Mouse (Mus musculus): ENCODE results near the gene Iqgap3. TPM values are rescaled to one million over a fixed set of nuclear protein-coding genes. Genes with fewer than 3 reads are reported as not detected.

The Iqgap3 gene
- polyA plus RNA-seq, 1 experiment from 2014 or later = 3.7 TPM

GRCm38 (mm10) chr3:88146376-88147112, 64.8 kb downstream of the Iqgap3 start:
- H3K36me3 ChIP-seq (ENCODE audit: inconsistent target) = no peaks in the 10 kb centered on the region
- no peak overlapping the region for H3K27ac ChIP-seq
- no peak overlapping the region for H3K4me3 ChIP-seq (ENCODE audit: inconsistent target)
- H3K79me2 ChIP-seq (ENCODE audit: inconsistent target) = peaks cover 88% of the 10 kb centered on the region
- WGBS (ENCODE audit: missing documents) = 18% methylated on average over 5 of the region's 5 CpGs

GRCm38 (mm10) chr3:88147444-88147843, 65.7 kb downstream of the Iqgap3 start:
- Histone ChIP-seq H3K79me2 (ENCODE audit: inconsistent target) (peaks cover 97% of the 10 kb centered on the region), H3K27ac (no peak overlapping the region), H3K36me3 (ENCODE audit: inconsistent target) (no peaks in the 10 kb centered on the region), H3K4me3 (ENCODE audit: inconsistent target) (no peak overlapping the region)
- 88% methylated on average over 2 of the region's 2 CpGs for WGBS (ENCODE audit: missing documents)

DNA sequence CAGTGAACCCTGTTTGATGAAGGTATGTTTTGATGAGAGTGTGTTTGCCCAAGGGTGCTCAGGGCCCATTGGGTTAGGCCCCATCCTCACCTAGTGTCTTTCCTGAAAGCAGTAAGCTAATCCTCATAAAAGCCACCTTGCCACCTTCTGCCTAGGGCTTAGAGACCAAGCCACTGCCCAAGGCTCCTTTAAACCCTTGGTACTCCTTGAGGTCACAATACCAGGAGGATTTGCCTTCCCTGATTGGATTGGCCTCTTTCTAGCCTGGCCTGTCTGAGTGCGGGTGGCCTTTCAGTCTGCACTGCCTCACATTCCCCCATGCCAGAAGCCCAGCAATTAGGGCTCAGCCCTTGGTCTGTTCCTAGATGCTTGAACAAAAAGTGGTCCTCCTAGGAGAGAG, 66.1 kb downstream of the Iqgap3 start:
- Histone ChIP-seq H3K4me3 (ENCODE audit: inconsistent target) (no peak overlapping the region), H3K27ac (no peak overlapping the region), H3K36me3 (ENCODE audit: inconsistent target) (no peaks in the 10 kb centered on the region), H3K79me2 (ENCODE audit: inconsistent target) (peaks cover 100% of the 10 kb centered on the region)
- WGBS (ENCODE audit: missing documents) = 43% methylated on average over 1 of the region's 1 CpGs

- H3K4me3 ChIP-seq (ENCODE audit: inconsistent target) = no peak overlapping the region
- whole genome bisulfite sequencing (ENCODE audit: missing documents) = 31% methylated on average over 3 of the region's 5 CpGs
- H3K36me3 ChIP-seq (ENCODE audit: inconsistent target) = no peaks in the 10 kb centered on the region
- H3K79me2 ChIP-seq (ENCODE audit: inconsistent target) = peaks cover 100% of the 10 kb centered on the region
- peak overlapping the region; percentile 47; the same call in 1 of the 2 replicates for H3K27ac ChIP-seq
Observed at GRCm38 (mm10) chr3:88148354-88148753, 66.6 kb downstream of the Iqgap3 start.

DNA sequence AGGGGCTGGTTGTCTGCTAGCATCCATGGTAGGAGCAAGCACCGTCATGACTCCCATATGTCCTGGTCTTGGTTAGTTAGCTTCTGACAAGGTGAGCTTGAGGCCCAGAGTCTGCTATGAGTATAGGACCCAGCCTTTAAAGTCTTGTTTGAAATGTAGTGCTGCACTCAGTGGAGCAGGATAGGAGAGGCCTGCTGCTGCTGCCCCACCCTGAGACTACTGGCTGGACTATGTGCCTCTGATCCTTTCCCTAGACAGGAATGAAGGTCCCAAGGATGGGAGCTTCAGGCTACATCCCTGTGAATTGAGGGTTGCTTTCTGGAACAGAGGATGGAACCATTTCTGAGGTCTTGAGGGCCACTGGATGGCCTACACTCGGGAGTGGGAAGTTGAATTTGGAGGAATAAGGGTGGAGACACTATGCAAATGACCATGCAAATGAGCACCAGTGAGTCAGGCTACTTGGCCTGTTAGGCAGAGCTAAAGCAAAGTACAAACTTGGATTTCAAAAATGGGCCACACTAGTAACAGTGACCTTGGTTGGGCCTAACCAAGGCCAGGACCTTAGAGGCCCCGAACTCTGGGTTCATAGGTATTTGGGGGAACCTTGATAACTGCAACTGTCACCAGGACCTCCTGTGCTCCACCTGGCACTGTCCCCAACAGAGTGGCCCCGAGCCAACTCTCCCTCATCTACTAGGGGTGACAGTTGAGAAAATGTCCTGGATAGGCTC, 67.2 kb downstream of the Iqgap3 start:
- H3K4me3 ChIP-seq (ENCODE audit: inconsistent target) = no peak overlapping the region

GRCm38 (mm10) chr3:88149510-88149974, 67.8 kb downstream of the Iqgap3 start:
- no peak overlapping the region for H3K4me3 ChIP-seq (ENCODE audit: inconsistent target)
- peaks cover 100% of the 10 kb centered on the region for H3K79me2 ChIP-seq (ENCODE audit: inconsistent target)
- no peaks in the 10 kb centered on the region for H3K36me3 ChIP-seq (ENCODE audit: inconsistent target)
- 25% methylated on average over 6 of the region's 6 CpGs for WGBS (ENCODE audit: missing documents)
- H3K27ac ChIP-seq = peak overlapping the region; percentile 47

More for the DNA sequence above, 67.2 kb downstream of the Iqgap3 start:
- Histone ChIP-seq H3K79me2 (ENCODE audit: inconsistent target) (peaks cover 100% of the 10 kb centered on the region), H3K36me3 (ENCODE audit: inconsistent target) (no peaks in the 10 kb centered on the region), H3K27ac (peak overlapping the region; percentile 47)
- WGBS (ENCODE audit: missing documents) = 31% methylated on average over 4 of the region's 4 CpGs

GRCm38 (mm10) chr3:88150061-88150998, 68.6 kb downstream of the Iqgap3 start:
- Histone ChIP-seq H3K4me3 (ENCODE audit: inconsistent target) (no peak overlapping the region), H3K36me3 (ENCODE audit: inconsistent target) (peaks cover 6% of the 10 kb centered on the region; the same call in 1 of the 2 replicates), H3K79me2 (ENCODE audit: inconsistent target) (peaks cover 100% of the 10 kb centered on the region), H3K27ac (peak overlapping the region; percentile 47)
- WGBS (ENCODE audit: missing documents) = 18% methylated on average over 13 of the region's 14 CpGs

GRCm38 (mm10) chr3:88150999-88151364, 69.2 kb downstream of the Iqgap3 start:
- H3K79me2 ChIP-seq (ENCODE audit: inconsistent target) = peaks cover 100% of the 10 kb centered on the region
- H3K4me3 ChIP-seq (ENCODE audit: inconsistent target) = no peak overlapping the region
- peaks cover 13% of the 10 kb centered on the region; the same call in 1 of the 2 replicates for H3K36me3 ChIP-seq (ENCODE audit: inconsistent target)
- WGBS (ENCODE audit: missing documents) = 62% methylated on average over 3 of the region's 3 CpGs
- H3K27ac ChIP-seq = peak overlapping the region; percentile 47; the same call in 1 of the 2 replicates

- Histone ChIP-seq H3K79me2 (ENCODE audit: inconsistent target) (peaks cover 100% of the 10 kb centered on the region), H3K4me3 (ENCODE audit: inconsistent target) (no peak overlapping the region), H3K27ac (no peak overlapping the region), H3K36me3 (ENCODE audit: inconsistent target) (peaks cover 24% of the 10 kb centered on the region; the same call in 1 of the 2 replicates)
- 96% methylated on average over 3 of the region's 3 CpGs for WGBS (ENCODE audit: missing documents)
Observed at GRCm38 (mm10) chr3:88152056-88152455, 70.3 kb downstream of the Iqgap3 start.

DNA sequence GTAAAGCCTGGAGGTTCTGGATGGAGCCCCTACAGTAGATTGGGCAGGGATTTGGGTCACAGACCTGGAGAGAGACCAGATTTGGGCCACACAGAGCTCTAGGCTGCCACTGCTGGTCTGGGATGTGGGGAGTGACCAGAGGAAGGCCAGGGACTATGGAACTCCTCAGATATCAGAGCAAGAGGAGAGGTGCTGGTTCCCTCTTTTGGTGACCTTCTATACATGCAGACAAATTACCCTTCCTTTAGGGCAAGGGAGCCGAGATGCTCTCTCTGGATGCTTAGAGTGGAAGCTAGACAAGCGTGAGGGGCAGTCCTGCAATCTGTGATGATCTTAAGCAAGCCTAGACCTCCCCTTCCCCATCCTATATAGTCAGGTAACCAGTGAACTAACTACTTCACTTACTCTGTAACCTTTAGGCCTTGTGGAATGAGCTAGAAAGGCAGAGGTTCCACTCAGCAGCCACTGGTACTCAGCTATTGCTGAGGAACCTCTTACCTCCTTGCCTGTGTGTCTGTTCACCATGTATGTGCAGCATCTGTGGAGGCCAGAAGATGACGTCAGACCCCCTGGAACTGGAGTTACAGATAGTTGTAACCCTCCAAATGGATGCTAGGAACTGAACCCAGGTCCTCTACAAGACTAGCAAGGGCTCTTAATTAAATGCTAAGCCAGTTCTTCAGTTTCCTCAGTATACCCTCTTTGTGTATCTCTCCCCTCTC, 71.7 kb downstream of the Iqgap3 start:
- Histone ChIP-seq H3K79me2 (ENCODE audit: inconsistent target) (peaks cover 100% of the 10 kb centered on the region), H3K27ac (no peak overlapping the region), H3K36me3 (ENCODE audit: inconsistent target) (peaks cover 38% of the 10 kb centered on the region), H3K4me3 (ENCODE audit: inconsistent target) (no peak overlapping the region)
- 72% methylated on average over 3 of the region's 3 CpGs for WGBS (ENCODE audit: missing documents)

DNA sequence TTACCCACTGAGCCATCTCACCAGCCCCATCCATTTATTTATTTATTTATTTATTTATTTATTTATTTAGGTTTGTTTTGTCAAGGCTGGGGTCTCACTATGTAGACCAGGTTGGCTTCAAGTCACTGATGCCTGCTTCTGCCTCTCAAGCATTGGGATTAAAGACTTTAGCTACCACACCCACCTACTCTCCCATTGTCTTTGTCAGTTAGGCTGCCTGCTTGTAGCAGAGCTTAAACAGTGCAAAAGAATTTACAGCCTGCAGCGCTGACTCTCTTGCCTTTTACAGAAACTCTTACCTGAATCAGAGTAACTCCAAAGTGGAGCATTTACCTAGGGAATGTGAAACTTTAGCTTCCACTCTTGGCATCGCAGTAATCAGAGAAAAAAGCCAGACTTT, 72.5 kb downstream of the Iqgap3 start:
- Histone ChIP-seq H3K4me3 (ENCODE audit: inconsistent target) (no peak overlapping the region), H3K36me3 (ENCODE audit: inconsistent target) (peaks cover 46% of the 10 kb centered on the region), H3K79me2 (ENCODE audit: inconsistent target) (peaks cover 100% of the 10 kb centered on the region), H3K27ac (no peak overlapping the region)
- 100% methylated on average over 2 of the region's 2 CpGs for WGBS (ENCODE audit: missing documents)

- peaks cover 74% of the 10 kb centered on the region for H3K79me2 ChIP-seq (ENCODE audit: inconsistent target)
- H3K27ac ChIP-seq = no peak overlapping the region
- peaks cover 71% of the 10 kb centered on the region for H3K36me3 ChIP-seq (ENCODE audit: inconsistent target)
- H3K4me3 ChIP-seq (ENCODE audit: inconsistent target) = no peak overlapping the region
Observed at GRCm38 (mm10) chr3:88156817-88157216, 75.0 kb downstream of the Iqgap3 start.

DNA sequence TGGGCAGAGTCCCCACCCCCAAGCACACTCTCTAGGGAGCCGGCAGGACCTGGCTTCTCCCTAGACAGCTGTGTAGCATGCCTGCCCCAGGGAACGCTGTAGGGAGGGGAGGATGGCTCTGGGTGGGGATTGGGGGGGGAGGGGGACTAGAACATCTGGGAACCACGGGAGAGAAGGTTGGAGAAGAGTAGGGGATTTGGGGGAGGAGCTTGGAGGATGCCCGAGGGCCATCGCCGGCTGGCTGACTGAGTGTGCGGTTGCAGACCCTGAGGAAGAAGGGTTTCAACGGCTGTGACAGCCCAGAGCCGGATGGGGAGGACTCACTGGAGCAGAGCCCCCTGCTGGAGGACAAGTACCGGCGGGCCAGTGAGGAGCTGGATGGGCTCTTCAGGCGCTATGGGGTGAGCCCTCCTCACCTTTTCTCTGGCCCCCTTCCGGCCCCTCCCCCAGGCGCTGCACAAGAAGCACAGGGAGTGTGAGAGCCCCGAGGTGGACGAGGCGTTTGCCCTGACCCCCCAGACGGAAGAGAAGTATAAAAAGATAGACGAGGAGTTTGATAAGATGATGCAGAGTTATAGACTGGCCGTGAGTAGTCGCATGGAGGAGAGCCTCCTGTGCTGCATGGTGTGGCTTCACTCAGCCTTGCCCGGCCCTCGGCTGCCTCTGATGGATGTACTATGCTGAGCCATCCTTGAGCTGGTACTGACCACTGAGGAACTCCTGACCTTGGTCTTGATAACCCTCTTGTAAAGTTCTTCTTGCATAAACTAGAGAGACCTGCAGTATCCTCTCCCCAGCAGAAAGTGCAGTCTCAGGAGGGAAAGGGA, 76.2 kb downstream of the Iqgap3 start:
- WGBS (ENCODE audit: missing documents) = 63% methylated on average over 22 of the region's 23 CpGs
- Histone ChIP-seq H3K27ac (no peak overlapping the region), H3K79me2 (ENCODE audit: inconsistent target) (peaks cover 63% of the 10 kb centered on the region), H3K4me3 (ENCODE audit: inconsistent target) (no peak overlapping the region), H3K36me3 (ENCODE audit: inconsistent target) (peaks cover 83% of the 10 kb centered on the region)
